Mouse (Mus musculus) embryo, embryonic 11 days (tissue): ENCODE results near the gene Fahd1.

Experiments
- DNase-seq: peaks from one replicate; pipeline ENCODE4 v3.0.0-alpha.2; 2015

Gene Fahd1

DNA sequence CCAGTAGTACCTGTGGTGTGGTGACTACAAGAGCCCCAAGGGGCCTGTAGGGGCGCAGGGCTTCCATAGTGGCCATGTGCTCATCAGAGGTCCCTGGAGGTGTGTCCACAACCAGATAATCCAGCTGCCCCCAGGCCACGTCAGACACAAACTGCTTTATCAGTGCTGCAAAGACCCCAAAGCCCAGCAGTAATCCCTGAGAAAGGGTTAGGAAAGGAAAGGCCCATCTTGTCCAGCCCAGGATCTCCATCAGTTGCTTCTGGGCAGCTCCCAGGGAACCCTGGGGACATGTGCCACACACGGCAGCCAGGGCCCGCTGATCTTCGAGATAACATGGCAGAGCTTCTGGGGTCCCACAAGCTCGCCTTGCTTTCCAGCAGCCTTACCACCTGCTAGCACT is 34.2 kb upstream of the Fahd1 start:
- no peak for DNase-seq

DNA sequence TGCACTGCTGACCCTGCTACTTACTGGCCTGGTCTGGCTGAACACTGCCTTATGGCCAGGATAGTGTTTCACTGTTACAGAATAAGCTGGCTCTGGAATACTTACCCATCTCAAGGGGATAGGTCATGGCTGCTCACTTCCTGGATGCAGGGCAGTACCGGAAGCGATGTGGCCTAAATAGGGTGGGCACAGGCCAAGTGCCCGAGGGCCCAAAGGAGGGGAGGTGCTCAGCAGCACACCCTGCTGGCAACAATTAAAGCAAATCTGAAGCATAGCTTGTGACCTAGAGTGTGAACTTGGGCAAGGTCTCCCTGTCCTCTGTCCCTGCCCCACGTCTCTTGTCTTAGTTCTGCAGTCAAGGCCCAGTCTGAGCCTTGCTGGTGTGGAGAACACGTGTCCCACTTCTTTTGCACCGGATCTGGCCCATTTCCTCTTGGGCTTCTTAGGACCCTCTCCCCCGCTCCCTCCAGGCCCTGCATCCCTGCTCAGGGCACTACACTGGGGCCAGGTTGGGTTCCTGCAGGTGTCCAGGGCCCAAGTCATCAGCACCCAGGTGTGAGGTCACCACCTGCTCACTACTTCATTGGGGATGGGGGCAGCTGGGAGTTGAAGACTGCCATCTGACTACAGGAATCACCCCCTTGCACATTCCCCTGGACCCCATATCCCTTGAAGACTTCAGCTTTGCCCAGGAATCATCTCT is 31.7 kb upstream of the Fahd1 start:
- peak; percentile 68 for DNase-seq

DNA sequence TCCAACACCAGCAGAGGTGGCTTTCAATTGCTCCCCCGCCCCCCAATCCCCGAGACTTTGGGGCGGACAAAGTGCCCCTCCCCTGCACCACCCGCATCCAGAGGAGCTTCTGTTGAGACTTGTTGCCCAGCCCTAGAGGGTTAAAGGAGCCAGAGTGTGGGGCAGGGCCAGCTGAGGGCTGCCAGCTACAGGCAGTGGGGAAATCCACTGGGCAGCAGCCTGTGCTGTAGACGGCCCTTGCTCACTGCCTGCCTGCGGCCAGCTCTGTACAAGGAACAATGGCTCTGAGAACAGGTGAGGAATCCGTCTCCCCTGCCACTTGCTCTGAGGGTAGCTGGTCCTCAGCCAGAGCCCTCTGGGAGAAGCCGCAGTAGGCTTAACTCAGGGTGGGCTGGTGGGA is 28.4 kb upstream of the Fahd1 start:
- no peak for DNase-seq

DNA sequence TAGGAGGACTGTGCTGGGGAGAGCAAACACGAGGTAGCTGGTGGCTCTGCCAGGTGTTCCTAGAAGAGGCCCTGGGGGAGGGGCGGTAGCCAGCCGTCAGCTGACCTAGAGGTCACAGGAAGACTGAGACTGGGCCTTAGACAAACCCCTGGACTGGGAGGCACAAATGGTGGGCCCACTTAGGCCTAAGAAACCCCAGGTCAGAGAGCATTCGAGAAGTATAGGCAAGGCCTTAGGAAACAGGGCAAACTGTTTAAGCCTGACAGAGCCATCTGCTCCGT is 27.9 kb upstream of the Fahd1 start:
- DNase-seq: peak; percentile 34

DNA sequence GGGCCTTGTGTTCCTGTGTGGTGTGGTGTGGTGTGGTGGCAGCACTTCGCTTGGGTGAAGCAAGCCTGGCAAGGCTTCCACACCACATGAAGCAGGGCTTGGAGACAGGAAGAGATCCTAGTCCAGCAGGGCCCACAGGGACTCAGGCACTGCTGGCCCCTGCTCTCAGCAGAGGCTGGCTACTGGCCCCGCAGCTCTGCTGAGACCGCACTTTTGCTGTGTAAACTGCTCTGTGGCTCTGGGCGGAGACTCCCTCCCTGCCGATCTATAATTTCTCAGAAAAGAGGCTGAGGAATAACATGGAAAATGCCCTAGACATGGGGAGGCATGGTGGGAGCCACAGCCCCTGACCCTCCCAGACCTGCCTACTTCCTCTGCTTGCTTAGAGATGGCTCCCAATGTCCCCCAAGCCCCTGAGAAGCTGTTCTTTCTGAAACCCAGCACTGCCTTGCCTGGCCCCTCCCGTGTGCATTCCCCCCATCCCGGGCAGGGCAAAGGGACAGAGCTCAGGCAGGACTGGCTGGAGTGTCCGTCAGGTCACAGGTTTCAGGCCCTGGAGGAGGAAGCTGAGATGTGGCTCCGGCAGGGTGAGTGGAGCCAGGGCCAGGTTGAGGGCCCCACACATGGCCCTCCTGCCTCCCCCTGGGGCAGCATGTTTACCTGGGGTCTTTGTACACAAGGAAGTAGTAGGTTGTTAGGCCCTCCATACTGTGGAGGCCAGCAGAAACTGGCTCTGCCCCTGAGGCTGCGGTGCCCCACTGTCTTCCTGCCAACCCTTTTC is 27.4 kb upstream of the Fahd1 start:
- DNase-seq: no peak

DNA sequence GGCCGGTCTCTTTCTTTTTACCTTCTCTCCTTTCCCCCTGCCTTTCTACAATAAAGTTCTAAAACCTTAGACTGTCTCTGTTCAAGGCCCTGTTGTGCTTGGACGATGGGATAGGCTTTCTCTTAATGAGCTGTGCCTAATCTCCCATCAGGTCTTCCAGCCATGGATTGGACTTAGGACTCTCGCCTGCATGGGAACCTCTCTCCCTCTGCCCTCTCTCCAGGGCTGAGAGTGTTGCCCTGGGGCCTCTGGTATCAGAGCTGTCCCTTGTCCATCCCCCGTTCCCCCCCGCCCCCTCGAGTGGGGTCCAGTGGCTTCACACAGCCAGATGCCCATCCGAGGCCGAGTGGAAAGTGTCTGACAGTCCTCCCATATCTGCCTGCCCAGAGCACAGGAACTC is 24.8 kb upstream of the Fahd1 start:
- DNase-seq: no peak

DNA sequence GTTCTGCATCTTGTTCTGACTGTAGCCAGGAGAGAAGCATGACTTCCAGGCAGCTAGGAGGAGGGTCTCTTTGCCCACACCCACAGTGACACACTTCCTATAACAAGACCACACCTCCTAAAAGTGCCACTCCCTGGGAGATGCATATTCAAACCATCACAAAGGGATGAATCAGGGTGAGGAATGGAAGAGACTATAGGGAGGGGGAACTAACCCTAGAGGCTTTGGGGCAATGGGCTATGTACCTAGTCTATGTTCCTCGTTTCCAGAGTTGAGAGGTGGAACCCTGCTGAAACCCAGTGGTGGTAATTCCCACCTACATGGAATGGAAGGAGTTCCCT is 24.2 kb upstream of the Fahd1 start:
- no peak for DNase-seq

DNA sequence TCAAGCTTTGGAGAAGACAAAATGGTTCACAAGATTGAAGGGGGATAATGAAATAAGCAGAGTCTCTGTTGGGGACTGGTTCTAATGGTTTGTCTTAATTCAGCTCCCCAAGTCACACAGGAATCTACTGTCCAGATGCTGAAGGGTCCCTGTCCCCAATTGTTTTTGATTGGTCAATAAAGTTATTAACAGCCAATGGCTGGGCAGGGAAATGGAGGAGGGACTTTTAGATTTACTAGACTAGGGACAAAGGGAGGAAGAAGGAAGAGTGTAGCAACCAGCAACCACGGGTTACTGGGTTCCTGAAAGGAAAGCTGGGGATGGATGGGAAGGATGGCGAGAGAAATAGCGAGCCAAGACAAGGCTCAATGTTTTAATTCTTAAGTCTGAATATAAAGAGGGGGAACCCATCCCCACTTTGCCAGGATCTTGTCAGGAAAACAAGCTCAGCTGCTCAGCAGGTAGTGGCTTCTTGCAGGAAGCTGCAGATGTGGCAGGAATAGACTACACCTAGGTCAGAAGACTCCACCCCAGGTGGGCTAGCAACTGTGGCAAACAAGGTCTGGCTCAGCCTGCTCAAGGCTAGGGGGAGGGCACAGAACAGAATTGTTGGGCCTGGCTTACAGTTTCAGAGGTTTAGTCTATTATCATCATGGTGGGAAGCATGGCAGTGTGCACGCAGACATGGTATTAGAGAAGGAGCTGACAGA is 23.7 kb upstream of the Fahd1 start:
- DNase-seq: no peak

DNA sequence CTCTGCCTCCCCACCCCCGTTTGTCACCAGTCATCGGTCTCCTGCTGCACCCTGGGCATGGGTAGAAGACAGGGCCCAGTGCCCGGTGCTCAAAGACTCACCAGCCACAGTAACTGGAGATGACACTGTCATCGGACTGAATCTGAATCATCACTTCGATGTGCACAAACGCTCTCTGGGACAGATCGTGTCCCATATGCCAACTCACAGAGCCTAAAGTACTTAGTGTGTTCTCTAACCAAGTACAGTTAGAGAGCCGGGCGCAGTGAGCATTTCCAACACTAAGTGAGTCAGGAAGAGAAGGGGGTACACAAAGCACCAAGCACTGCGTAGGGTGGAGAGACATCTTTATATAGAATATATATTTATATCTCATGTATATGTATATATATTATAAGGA is 17.8 kb upstream of the Fahd1 start:
- no peak for DNase-seq

DNA sequence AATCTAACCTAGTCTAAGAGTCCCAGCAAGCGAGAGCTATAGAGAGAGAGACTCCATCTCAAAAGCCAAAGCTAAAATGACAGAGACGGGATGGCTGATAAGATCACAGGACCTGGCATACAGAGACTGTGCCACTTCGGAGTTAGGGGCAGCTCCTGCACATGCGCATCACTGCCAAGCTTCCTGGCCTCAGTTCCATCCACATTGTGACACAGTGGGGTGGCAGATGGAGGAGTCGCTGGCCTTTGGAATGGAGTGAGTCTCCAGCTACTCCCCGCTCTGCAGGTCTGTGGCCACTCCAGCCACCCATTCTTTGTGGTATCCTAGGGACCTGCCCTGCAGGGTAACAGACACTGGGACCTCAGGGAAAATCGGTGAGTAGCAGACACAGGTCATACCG is 15.6 kb upstream of the Fahd1 start, which contains the start of gene Igfals:
Gene Igfals, plus strand, starts transcription at position 222 of the 400 bp plus-strand sequence.
- no peak for DNase-seq

DNA sequence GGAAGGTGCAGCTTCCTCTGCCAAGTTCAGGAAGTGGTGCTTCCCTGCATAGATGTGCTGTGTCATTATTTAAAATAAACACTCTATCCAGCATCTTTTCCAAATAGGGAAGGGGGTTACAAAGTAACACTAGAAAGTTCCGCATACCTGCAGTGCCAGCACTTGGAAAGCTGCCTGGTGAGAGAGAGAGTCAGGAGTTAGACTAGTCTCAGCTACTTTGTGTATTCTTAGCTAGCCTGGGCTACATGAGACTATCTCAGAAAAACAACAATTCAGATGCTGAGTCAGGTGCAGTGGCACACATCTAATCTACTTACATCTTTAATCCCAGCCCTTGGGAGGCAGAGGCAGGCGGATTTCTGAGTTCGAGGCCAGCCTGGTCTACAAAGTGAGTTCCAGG is 11.6 kb upstream of the Fahd1 start:
- no peak for DNase-seq

DNA sequence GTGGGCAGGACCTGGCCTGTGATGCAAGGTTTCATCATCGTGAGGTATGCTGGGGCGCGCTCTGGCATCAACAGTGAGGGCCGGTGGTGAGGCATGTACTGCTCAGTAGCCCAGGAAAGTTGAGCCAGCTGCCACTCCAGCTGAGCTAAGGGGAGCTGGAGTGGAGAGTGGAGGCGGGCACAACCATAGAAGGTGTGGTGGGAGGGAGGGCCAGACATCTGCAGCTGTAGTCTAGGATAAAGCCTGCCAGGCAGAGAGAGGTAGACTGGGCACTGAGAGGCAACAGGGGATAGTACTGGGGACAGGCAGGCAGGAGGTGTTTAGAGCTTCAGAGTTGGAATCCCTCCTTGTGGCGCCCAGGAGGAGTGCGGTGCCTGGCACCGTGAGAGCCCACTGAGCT is 9.9 kb upstream of the Fahd1 start:
- no peak for DNase-seq

DNA sequence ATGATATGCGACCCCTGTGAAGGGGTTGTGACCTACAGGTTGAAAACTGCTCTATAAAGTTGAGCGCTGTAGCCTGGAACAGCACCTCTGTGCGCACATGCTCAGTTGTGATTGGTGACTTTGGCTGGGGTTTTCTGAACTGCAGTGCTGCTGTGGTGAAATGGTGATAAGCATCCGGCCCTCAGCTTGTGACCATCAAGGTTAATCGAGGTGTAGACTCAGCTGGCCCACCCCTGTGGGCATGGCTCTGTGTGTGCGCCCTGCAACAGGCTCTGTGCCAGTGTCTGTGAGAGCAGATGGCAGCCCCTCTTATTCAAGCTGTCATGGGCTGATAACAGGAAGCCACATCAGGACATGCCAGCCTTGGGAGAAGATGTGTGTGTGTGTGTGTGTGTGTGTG is 8.8 kb upstream of the Fahd1 start:
- no peak for DNase-seq

DNA sequence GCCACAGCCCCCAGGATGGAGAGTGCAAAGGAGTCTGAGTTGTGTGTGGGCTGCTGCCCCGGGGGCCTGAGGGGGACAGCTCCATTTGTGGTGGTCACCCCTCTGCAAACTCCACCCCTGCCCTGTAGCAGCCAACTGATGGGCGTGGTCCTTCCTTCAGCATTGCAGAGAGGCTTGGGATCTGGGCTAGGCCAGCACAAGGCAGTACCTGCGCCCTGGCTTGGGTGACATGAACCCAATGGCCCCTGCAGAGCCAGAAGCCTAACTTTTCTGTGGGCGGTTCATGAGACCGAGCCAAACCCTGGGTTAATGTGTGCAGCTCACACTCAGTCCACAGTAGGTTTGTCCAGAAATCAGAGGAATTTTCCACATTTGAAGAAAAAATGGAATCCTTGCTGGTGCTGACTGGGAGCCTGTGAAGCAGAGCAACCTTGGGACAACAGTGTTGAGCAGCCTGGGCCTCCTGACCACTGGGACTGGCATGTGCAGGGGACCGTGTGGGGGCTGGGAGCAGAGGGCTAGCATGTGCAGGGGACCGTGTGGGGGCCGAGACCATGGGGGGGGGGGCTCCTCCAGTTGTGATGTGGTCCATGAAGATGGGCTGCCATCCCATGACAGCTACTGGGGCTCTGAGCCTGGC is 7.8 kb upstream of the Fahd1 start:
- no peak for DNase-seq

DNA sequence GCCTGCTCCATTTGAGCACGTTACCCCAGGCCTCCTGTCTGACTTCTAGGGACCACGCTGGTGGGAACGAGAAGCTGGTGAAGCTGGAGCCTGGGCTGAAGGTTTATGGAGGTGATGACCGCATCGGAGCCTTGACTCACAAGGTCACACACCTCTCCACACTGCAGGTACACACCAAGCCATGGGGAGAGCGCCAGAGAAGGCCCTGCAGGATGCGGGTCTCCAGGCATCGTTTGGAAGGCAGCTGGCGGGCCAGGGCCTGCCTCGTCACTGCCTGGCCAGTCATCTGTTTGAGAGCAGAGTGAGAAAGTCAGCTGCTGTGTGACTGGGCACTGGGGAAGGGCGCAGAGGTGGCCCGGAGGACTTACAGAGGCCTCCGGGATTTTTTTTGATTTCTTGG is 6.4 kb upstream of the Fahd1 start:
- no peak for DNase-seq

DNA sequence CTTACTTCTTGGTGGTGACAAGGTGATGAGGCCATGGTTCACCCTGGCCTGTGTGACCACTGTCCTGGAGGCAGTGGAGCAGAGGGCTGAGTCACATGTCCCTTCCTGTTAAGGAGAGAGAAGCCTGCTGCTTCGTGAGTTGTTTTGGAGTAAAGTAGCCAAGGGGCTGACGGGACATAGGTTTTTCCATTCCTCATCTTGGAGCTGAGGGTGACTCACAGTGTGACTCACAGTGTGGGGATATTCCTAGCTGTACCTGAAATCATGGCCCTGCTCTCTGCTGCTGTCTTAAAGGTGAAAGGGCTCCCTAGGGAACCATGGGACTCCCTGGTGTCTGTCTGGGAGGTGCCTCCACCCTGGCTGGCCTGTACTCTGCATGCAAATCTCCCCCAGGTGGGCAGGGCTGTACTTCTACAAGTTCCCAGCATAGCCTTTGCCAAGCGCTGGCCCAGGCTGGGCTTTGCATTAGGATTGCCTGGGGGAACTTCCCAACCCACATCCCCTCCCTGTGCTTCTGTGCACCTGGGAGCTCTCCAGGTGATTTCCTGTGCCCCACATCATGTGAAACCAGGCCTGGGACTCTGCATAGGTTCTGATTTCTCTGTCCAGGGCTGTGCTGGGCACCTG is 5.8 kb upstream of the Fahd1 start:
- no peak for DNase-seq

DNA sequence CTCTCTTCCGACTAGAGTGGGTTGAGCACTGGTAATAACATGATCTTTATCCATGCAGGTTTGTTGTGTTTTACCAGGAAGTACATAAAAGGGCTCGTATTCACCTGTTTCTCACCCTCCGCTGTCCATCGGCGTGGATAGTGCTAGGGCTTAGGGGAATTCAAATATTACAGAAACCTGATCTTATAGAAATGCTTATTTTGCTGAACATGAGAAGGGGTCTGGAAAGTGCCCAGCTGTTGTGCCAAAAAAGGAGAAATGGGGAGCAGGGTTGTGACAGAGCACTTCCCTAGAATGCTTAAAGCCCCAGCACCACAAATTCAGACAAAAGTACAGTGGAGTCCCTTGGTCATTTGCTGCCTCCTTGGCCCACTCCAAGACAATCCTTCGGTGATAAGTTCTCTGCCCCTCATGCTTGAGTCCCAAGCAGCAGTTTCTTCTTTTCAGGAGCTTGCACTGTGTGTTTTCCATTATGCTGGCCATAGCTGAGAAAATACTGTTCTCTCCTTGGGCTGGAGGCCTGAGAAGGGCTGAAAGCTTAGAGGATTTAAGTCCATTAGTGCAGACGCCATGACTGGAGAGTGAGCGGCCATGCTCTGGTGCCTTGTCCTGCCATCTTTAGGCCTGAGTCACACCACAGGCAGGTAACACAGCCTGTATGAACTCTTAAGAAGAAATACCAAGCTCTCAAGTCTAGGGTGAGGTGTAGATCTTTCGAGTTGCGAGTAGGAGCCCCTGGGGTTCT is 1.4 kb upstream of the Fahd1 start:
- DNase-seq: no peak

DNA sequence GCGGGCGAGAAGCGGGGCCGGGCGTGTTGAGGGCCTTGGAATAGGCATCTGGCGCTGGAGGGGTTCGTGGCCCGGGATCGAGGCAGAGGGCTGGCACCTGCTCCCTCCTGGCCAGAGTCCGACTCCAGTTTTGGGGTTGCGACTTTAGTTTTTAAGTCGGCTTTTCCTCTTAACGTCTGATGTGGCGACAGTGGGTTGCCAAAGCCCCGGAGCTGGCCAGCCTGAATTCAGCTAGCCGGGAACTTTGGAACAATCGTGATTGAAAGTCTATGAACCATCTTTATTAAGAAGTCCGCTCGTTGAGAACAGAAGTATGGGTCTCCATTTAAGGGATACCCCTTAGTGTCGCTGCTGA is 586 bp upstream of the Fahd1 start:
- DNase-seq: no peak

DNA sequence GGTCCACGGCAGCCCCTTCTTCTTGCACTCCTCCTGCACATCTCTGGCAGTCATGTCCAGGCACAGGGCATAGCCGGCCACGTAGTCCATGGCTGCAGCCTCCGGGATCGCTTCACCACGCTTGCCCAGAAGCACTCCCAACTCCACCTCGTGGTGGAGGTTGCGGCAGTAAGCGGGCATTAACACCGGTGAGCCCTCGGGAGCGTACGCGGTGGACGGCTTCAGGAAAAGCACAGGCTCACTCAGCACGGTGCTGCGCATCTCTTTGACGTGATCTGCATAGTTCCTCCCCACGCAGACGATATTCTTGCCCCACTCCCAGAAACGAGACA is 465 bp downstream of the Fahd1 start:
- no peak for DNase-seq

DNA sequence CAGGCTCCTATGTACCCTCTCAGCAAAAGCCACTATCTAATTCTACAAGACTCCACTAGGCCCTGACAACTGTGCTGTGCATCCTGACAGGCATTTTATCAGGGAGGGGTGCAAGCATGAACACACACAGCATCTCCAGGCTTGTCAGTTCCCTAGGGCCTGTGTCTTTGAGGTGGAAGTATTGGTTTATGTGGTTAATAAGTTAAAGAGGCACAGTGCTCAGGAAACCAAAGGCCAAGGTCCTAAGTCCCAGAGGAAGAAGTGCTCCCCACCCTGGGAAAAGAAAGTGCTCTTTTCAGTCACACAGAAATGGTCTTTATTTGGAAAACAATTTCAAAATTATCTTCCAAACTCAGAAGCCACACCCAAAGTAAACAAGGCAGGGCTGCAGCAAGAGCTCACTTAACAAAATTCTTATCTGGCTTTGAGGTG is 1.5 kb downstream of the Fahd1 start:
- DNase-seq: no peak

DNA sequence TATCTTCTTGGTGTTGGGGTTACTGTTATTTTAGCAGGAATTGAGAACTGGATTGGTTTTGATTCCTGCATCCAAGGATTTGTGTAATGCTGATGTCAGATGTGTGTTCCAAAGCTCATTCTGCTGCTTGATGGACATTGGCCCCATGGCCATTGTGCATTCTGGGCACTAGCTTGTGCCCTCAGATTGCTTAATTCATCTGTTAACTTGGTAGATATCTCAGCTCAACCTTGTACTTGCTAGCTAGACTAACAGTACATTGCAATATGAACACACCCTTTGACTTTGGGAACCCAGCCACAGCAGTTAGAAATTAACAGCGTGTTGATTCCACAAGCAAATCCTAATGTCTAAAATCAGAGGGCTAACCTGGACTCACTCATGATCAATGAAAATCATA is 2.8 kb downstream of the Fahd1 start:
- no peak for DNase-seq

DNA sequence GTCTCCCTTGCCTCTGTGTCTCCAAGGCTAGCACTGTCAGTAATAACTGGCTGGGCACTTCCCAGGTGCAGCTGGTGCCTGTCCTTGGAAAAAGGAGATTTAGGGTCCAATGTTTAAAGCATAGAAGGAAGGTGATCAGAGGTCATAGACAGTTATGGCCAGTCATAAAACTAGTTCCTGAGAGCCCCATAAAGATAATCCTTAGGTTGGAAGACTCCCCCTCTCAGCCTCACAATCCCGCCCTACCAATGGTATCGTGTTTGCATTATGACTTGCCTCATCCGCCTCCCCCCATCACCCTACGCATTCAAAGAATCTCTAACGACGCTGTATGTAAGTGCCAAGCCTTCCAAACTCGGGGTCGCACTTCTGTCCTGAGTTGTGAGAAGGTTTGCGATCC is 5.6 kb downstream of the Fahd1 start:
- no peak for DNase-seq

DNA sequence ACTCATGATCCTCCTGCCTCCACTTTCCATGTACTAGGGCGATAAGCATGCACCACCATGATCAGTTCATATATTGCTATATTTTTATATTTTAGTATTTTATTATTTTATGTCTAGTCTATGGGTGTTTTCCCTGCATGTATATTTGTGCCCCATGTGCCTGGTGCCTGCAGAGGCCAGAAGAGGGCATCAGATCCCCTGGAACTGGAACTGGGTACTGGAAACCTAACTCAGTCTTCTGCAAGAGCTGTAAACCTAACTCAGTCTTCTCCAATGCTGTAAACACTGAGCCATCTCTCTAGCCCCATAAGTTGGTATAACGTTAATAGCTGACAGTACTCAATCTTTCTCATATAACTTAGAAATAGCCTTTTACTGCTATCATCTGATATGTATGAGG is 7.5 kb downstream of the Fahd1 start:
- DNase-seq: no peak
